Mouse (Mus musculus): ENCODE results near the gene Gper1. TPM values are rescaled to one million over a fixed set of nuclear protein-coding genes. Genes with fewer than 3 reads are reported as not detected.

Gper1 gene
- not detected for polyA plus RNA-seq (2017; shearing (Covaris generic))

GRCm38 (mm10) chr5:139423026-139423865, at the start of gene Gper1:
Gper1 (plus strand) TSS chr5:139423151.

GRCm38 (mm10) chr5:139377468-139378270, 45.3 kb upstream of the Gper1 start, which contains the start of gene Gpr146:
Gpr146 (plus strand) TSS chr5:139377697.

GRCm38 (mm10) chr5:139404801-139405401, 18.1 kb upstream of the Gper1 start, which contains the start of gene C130050O18Rik:
C130050O18Rik (plus strand) TSS chr5:139405280.

GRCm38 (mm10) chr5:139460384-139461067, 37.6 kb downstream of the Gper1 start, which contains the start of gene 3110082I17Rik:
3110082I17Rik (minus strand) TSS chr5:139460527.

Other genes with a start within 250 kb of the Gper1 start
- gene Sun1, start 222.5 kb upstream of the Gper1 start, polyA plus RNA-seq (2017; shearing (Covaris generic)): 44.9 TPM
- 129 TPM for gene Get4, start 170.8 kb upstream of the Gper1 start, polyA plus RNA-seq (2017; shearing (Covaris generic))
- gene Adap1, start 97.5 kb upstream of the Gper1 start, polyA plus RNA-seq (2017; shearing (Covaris generic)): 1.8 TPM
- gene Cox19, start 71.7 kb upstream of the Gper1 start, polyA plus RNA-seq (2017; shearing (Covaris generic)): 32.0 TPM
- not detected for gene Cyp2w1, start 70.5 kb upstream of the Gper1 start, polyA plus RNA-seq (2017; shearing (Covaris generic))
- gene Gpr146, start 45.5 kb upstream of the Gper1 start, polyA plus RNA-seq (2017; shearing (Covaris generic)): 43.4 TPM
- not detected for gene C130050O18Rik, start 17.9 kb upstream of the Gper1 start, polyA plus RNA-seq (2017; shearing (Covaris generic))
- gene 3110082I17Rik, start 37.4 kb downstream of the Gper1 start, polyA plus RNA-seq (2017; shearing (Covaris generic)): 4.0 TPM
- gene Zfand2a, start 61.4 kb downstream of the Gper1 start, polyA plus RNA-seq (2017; shearing (Covaris generic)): 77.2 TPM
- not detected for gene Uncx, start 120.3 kb downstream of the Gper1 start, polyA plus RNA-seq (2017; shearing (Covaris generic))

Measured in naive thymus-derived CD4-positive, alpha-beta T cell, adult 5 months (primary cell).